Mouse (Mus musculus): Measurements from ENCODE around the gene Gm26920. TPM values are rescaled to one million over a fixed set of nuclear protein-coding genes. Genes with fewer than 3 reads are reported as not detected.
A peak's percentile ranks its signal among the peaks of the same experiment; 100 is the strongest.

Gm26920 gene
- total RNA-seq, 2 experiments from 2014 or later: not detected

GRCm38 (mm10) chr7:30008020-30008690 is 82.1 kb downstream of the Gm26920 start:
- DNase-seq (ENCODE audit: low spot score in 2 of 2): no peak
- no peak for TF ChIP-seq CTCF (conservative IDR thresholded peaks at IDR 0.05)

DNA sequence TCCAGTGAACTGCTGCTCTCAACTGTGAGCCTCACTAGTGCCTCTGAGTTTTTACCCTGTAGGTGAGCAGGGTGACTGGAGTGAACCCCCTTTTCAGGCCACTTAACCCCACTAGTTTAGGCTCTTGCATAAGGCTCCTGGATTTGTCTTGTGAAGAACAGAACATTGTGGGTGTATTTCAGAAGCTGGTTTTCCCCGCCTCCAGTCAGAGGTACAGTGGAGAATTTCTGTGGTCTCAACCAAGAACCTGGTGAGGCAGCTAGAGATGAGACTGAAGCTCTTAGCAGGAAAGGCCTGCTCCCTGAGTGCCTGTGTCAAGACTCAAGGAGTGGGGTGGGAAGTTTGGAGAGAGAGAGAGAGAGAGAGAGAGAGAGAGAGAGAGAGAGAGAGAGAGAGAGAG is 82.6 kb downstream of the Gm26920 start:
- no peak for DNase-seq (ENCODE audit: low spot score in 2 of 2)
- H3K27ac ChIP-seq: no peak overlapping the region
- TF ChIP-seq CTCF (conservative IDR thresholded peaks at IDR 0.05): no peak
- no peak overlapping the region for H3K4me3 ChIP-seq

More at GRCm38 (mm10) chr7:30008020-30008690, 82.1 kb downstream of the Gm26920 start:
- H3K4me3 ChIP-seq: no peak overlapping the region
- H3K27ac ChIP-seq: peak overlapping the region; percentile 32; the same call in 1 of the 2 replicates

Small RNA genes lying within 50 kb of the gene (microRNA-seq; reads per million reads assigned to microRNA genes)
- 0 reads per million in 2 experiments for gene Gm23368

Other genes starting within 250 kb of the Gm26920 start
- 10 to 100 TPM; 17.4 to 17.8 TPM for gene Zfp940, start 236.7 kb downstream of the Gm26920 start, total RNA-seq (2021)
- gene Zfp420, start 230.4 kb downstream of the Gm26920 start, total RNA-seq (2021): 10 to 100 TPM; 13.4 to 18.7 TPM
- 10 to 100 TPM; 20.5 to 22.2 TPM for gene Zfp27, start 183.8 kb downstream of the Gm26920 start, total RNA-seq (2021)
- gene Zfp383, start 182.2 kb downstream of the Gm26920 start, total RNA-seq (2021): 1 to 10 TPM; 8.4 to 9.1 TPM
- 10 to 100 TPM; 17.0 to 17.5 TPM for gene Zfp74, start 136.3 kb downstream of the Gm26920 start, total RNA-seq (2021)
- gene Zfp568, start 106.5 kb downstream of the Gm26920 start, total RNA-seq (2021): 1 to 10 TPM; 3.1 to 3.6 TPM
- 1 to 10 TPM; 9.7 to 9.8 TPM for gene Zfp14, start 39.0 kb downstream of the Gm26920 start, total RNA-seq (2021)
- 1 to 10 TPM; 4.9 to 5.4 TPM for gene Zfp82, start 17.5 kb downstream of the Gm26920 start, total RNA-seq (2021)
- 1 to 10 TPM; 4.3 to 8.2 TPM for gene Zfp566, start 117 bp upstream of the Gm26920 start, total RNA-seq (2021)
- gene Zfp260, start 4.4 kb upstream of the Gm26920 start, total RNA-seq (2021): 10 to 100 TPM; 73.1 to 75.5 TPM
- 10 to 100 TPM; 30.1 to 37.5 TPM for gene Zfp382, start 31.5 kb upstream of the Gm26920 start, total RNA-seq (2021)
- gene Zfp146, start 79.3 kb upstream of the Gm26920 start, total RNA-seq (2021): 10 to 100 TPM; 48.9 to 52.0 TPM
- 1 to 10 TPM; 3.5 to 5.9 TPM for gene Cox7a1, start 93.7 kb upstream of the Gm26920 start, total RNA-seq (2021)
- gene Capns1, start 108.4 kb upstream of the Gm26920 start, total RNA-seq (2021): 100 to 1,000 TPM; 213 to 224 TPM
- gene Polr2i, start 141.5 kb upstream of the Gm26920 start, total RNA-seq (2021): 10 to 100 TPM; 59.6 to 59.8 TPM
- gene Tbcb, start 141.9 kb upstream of the Gm26920 start, total RNA-seq (2021): 100 to 1,000 TPM; 113 to 116 TPM
- gene Ovol3, start 145.3 kb upstream of the Gm26920 start, total RNA-seq (2021): not detected
- gene Thap8, start 189.7 kb upstream of the Gm26920 start, total RNA-seq (2021): under 1 TPM; 0.44 to 0.56 TPM
- 1 to 10 TPM in 1 of 2 experiments, under 1 TPM in 1; 1.00 to 1.4 TPM for gene Wdr62, start 190.0 kb upstream of the Gm26920 start, total RNA-seq (2021)
- gene Clip3, start 201.3 kb upstream of the Gm26920 start, total RNA-seq (2021): 100 to 1,000 TPM; 453 to 474 TPM
- gene Alkbh6, start 218.3 kb upstream of the Gm26920 start, total RNA-seq (2021): 10 to 100 TPM; 50.8 to 51.8 TPM
- gene Syne4, start 224.4 kb upstream of the Gm26920 start, total RNA-seq (2021): 10 to 100 TPM in 1 of 2 experiments, 1 to 10 TPM in 1; 9.4 to 14.2 TPM
- gene E130208F15Rik, start 231.3 kb upstream of the Gm26920 start, total RNA-seq (2021): under 1 TPM; 0.41 to 0.81 TPM
- gene Sdhaf1, start 233.5 kb upstream of the Gm26920 start, total RNA-seq (2021): 1 to 10 TPM; 6.7 to 7.3 TPM

Data from layer of hippocampus, adult 2 months (tissue).